12 mouse cellular contexts compared by ENCODE assay signal in genomic region chr4:27425902-27426301, GRCm38 (mm10).
DNase-seq lines count a peak whose midpoint lies in the region; ATAC-seq and TF ChIP-seq lines count a peak whose summit lies in the region.
"Had no signal": no experiment of that assay in that cellular context is flagged by ENCODE, and none has a peak within 500 bp of the region (broad histone marks: within the 10 kb centered on the region; RNA-seq: fewer than 3 reads in every experiment).

No protein-coding gene starts in this region.

- H3K9me3 ChIP-seq in forebrain, embryonic 14.5 days (replicated peaks; ENCODE audit: control insufficient read depth, low read length) = no peaks in the 10 kb centered on the region
- H3K9me3 ChIP-seq in forebrain, embryonic 12.5 days = no peaks in the 10 kb centered on the region
- H3K9me3 ChIP-seq in hindbrain, embryonic 16.5 days (ENCODE audit: control insufficient read depth, low read length) = no peaks in the 10 kb centered on the region
- H3K9me3 ChIP-seq: liver, embryonic 13.5 days; midbrain, embryonic 12.5 days had no signal

- no peaks in the 10 kb centered on the region for H3K36me3 ChIP-seq in forebrain, embryonic 14.5 days (ENCODE audit: control insufficient read depth, insufficient read depth, low read length)
- no peaks in the 10 kb centered on the region for H3K36me3 ChIP-seq in forebrain, embryonic 12.5 days (replicated peaks)
- no peaks in the 10 kb centered on the region for H3K36me3 ChIP-seq in hindbrain, embryonic 16.5 days (ENCODE audit: control insufficient read depth, insufficient read depth, low read length)
- H3K36me3 ChIP-seq: liver, embryonic 13.5 days; midbrain, embryonic 12.5 days had no signal

- ATAC-seq in forebrain, embryonic 14.5 days = peak; percentile 86
- ATAC-seq in forebrain, embryonic 12.5 days (ENCODE audit: low FRiP score) = no peak
- peak; percentile 90 for ATAC-seq in hindbrain, embryonic 16.5 days

- no peak for TF ChIP-seq CTCF in cerebellum, adult 2 months (IDR thresholded peaks at IDR 0.05; ENCODE audit: borderline replicate concordance, insufficient read depth, low read depth, low read length)

- 51% methylated on average over 7 of the region's 7 CpGs for WGBS in forebrain, embryonic 14.5 days
- 91% methylated on average over 7 of the region's 7 CpGs for WGBS in forebrain, embryonic 12.5 days
- WGBS in cerebellum, adult 2 months = 7% methylated on average over 7 of the region's 7 CpGs
- WGBS in hindbrain, embryonic 16.5 days = 45% methylated on average over 7 of the region's 7 CpGs

- H3K27me3 ChIP-seq in forebrain, embryonic 14.5 days (replicated peaks; ENCODE audit: control insufficient read depth, insufficient read depth, low read length) = no peaks in the 10 kb centered on the region
- H3K27me3 ChIP-seq in forebrain, embryonic 12.5 days = no peaks in the 10 kb centered on the region
- H3K27me3 ChIP-seq in cerebellum, adult 2 months (ENCODE audit: control insufficient read depth, insufficient read depth, low read length) = no peaks in the 10 kb centered on the region
- H3K27me3 ChIP-seq in hindbrain, embryonic 16.5 days (replicated peaks; ENCODE audit: control insufficient read depth, insufficient read depth, low read length) = no peaks in the 10 kb centered on the region
- H3K27me3 ChIP-seq: liver, embryonic 13.5 days; midbrain, embryonic 12.5 days had no signal

- peak; percentile 92 for DNase-seq in forebrain, embryonic 14.5 days (ENCODE audit: low spot score)
- peak; percentile 97 to 98 for DNase-seq in cerebellum, adult 2 months
- DNase-seq in left cerebral cortex, postnatal 14 days (ENCODE audit: low spot score in 2 of 2) = peak; percentile 20 to 33
- no peak for DNase-seq in kidney, adult 11 months
- no peak for DNase-seq in ovary, postnatal 36 days (ENCODE audit: low spot score)
- no peak for DNase-seq in kidney, postnatal 4 days
- DNase-seq: kidney, adult 8-10 months; liver, embryonic 13.5 days had no signal

- intact Hi-C loops in left cerebral cortex, postnatal 14 days (cut with DNase I) = no loop called here

- no peak overlapping the region for H3K4me2 ChIP-seq in forebrain, embryonic 14.5 days (ENCODE audit: low read length)
- H3K4me2 ChIP-seq in forebrain, embryonic 12.5 days = no peak overlapping the region
- 0 out of 2 replicates have a peak overlapping the region, but pooled peaks have one; percentile 3 for H3K4me2 ChIP-seq in hindbrain, embryonic 16.5 days (ENCODE audit: low read length)
- H3K4me2 ChIP-seq: liver, embryonic 13.5 days; midbrain, embryonic 12.5 days had no signal

- no peak overlapping the region for H3K4me3 ChIP-seq in forebrain, embryonic 14.5 days (ENCODE audit: low read depth, low read length)
- no peak overlapping the region for H3K4me3 ChIP-seq in forebrain, embryonic 12.5 days (replicated peaks)
- H3K4me3 ChIP-seq in cerebellum, adult 2 months (replicated peaks; ENCODE audit: insufficient read depth, low read depth, low read length) = peak overlapping the region; percentile 36
- H3K4me3 ChIP-seq in hindbrain, embryonic 16.5 days (ENCODE audit: low read length) = no peak overlapping the region
- H3K4me3 ChIP-seq: erythroblast, embryonic 14.5 days; liver, embryonic 13.5 days; midbrain, embryonic 12.5 days had no signal

- H3K4me1 ChIP-seq in forebrain, embryonic 14.5 days (ENCODE audit: control insufficient read depth, insufficient read depth, low read length) = no peaks in the 10 kb centered on the region
- no peaks in the 10 kb centered on the region for H3K4me1 ChIP-seq in forebrain, embryonic 12.5 days
- H3K4me1 ChIP-seq in cerebellum, adult 2 months (ENCODE audit: control insufficient read depth, insufficient read depth, low read length) = peaks cover 2% of the 10 kb centered on the region; the same call in 1 of the 2 replicates
- no peaks in the 10 kb centered on the region for H3K4me1 ChIP-seq in hindbrain, embryonic 16.5 days (ENCODE audit: control insufficient read depth, insufficient read depth, low read depth, low read length)
- H3K4me1 ChIP-seq: liver, embryonic 13.5 days; midbrain, embryonic 12.5 days had no signal

- TF ChIP-seq POLR2A in cerebellum, adult 2 months (IDR thresholded peaks at IDR 0.05; ENCODE audit: borderline replicate concordance, insufficient read depth, low read length) = no peak

- 0 out of 2 replicates have a peak overlapping the region, but pooled peaks have one; percentile 18 for H3K27ac ChIP-seq in forebrain, embryonic 14.5 days (ENCODE audit: low read depth, low read length)
- no peak overlapping the region for H3K27ac ChIP-seq in forebrain, embryonic 12.5 days
- H3K27ac ChIP-seq in cerebellum, adult 2 months (ENCODE audit: insufficient read depth, low read length) = peak overlapping the region; percentile 41; the same call in 1 of the 2 replicates
- H3K27ac ChIP-seq in hindbrain, embryonic 16.5 days (ENCODE audit: low read depth, low read length) = no peak overlapping the region
- H3K27ac ChIP-seq: liver, embryonic 13.5 days; midbrain, embryonic 12.5 days had no signal

- no peak overlapping the region for H3K9ac ChIP-seq in forebrain, embryonic 14.5 days (ENCODE audit: low read length)
- H3K9ac ChIP-seq in forebrain, embryonic 12.5 days = no peak overlapping the region
- no peak overlapping the region for H3K9ac ChIP-seq in hindbrain, embryonic 16.5 days (ENCODE audit: low read depth, low read length)
- H3K9ac ChIP-seq: liver, embryonic 13.5 days; midbrain, embryonic 12.5 days had no signal

Comparison
In these comparisons a context has a peak if more than half of its experiments do, and no peak if none do; other contexts are left out.
1. H3K27ac ChIP-seq: peak in forebrain, embryonic 14.5 days (single experiment) and cerebellum, adult 2 months (single experiment); none in forebrain, embryonic 12.5 days (single experiment) and hindbrain, embryonic 16.5 days (single experiment).
2. DNase-seq: peak in forebrain, embryonic 14.5 days (single experiment), cerebellum, adult 2 months (2 of 2) and left cerebral cortex, postnatal 14 days (2 of 2); none in kidney, adult 11 months (single experiment), ovary, postnatal 36 days (single experiment) and kidney, postnatal 4 days (0 of 2).